Mouse (Mus musculus) lung, postnatal 0 days (tissue): ENCODE measurements around the gene Mnt.

Source experiments
- CTCF ChIP-seq: IDR thresholded peaks from 2 replicates; pipeline ENCODE4 v1.5.1; 2016; ENCODE audit warnings: antibody characterized with exemption, mild to moderate bottlenecking
- EP300 ChIP-seq: IDR thresholded peaks from 2 replicates; pipeline ENCODE4 v1.6.1; 2016; ENCODE audit warnings: antibody characterized with exemption, mild to moderate bottlenecking, control low read depth

GRCm38 (mm10) chr11:74834359-74834638, 3.6 kb downstream of the Mnt start:
- TF ChIP-seq CTCF (no peak), EP300 (no peak)
